Mouse (Mus musculus) fat pad, adult 2 months (tissue): ENCODE data around the gene Mc3r.

ENCODE experiments used
- DNase-seq: peaks from one replicate; pipeline ENCODE4 v3.0.0-alpha.2; 2011; ENCODE audit warnings: low read depth, low spot score; ENCODE audit errors: extremely low read depth

Gene Mc3r

DNA sequence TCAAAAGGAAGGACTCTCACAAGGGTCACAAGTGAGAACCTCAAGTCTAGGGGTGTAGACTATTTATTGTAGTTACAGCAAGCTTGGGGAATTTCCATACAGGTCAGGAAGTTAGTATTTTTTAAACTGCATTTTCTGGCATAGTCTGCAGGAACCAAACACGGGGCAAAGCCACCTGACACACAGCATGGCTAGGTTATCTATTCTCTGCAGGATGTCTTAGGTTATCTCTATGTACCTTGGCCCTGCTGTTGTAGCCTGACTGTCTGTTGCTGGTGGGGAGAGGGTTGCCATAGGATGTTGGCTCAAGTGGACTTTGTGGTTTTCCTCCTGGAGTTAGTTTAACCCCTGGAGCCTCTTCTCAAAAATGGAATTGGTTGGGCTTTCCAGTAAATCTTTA, 49.8 kb downstream of the Mc3r start:
- DNase-seq = no peak

DNA sequence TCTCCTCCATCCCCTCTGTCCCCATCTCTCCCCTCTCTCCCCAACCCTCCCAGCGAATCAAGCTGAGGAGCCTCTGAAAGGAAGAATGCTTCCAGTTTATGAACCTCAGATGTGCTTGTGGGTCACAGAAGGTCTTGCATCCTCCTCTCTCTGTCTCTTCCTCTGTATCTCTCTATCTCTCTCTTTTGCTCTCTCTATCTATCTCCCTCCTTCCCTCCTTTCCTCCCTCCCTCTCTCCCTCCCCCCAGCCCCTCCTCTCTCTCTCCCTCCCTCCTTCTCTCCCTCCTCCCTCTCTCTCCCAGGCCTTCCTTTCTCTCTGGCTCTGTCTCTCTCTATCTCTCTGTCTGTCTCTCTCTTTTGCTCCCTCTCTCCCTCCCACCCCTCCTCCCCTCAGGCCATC, 50.2 kb downstream of the Mc3r start:
- DNase-seq = no peak

DNA sequence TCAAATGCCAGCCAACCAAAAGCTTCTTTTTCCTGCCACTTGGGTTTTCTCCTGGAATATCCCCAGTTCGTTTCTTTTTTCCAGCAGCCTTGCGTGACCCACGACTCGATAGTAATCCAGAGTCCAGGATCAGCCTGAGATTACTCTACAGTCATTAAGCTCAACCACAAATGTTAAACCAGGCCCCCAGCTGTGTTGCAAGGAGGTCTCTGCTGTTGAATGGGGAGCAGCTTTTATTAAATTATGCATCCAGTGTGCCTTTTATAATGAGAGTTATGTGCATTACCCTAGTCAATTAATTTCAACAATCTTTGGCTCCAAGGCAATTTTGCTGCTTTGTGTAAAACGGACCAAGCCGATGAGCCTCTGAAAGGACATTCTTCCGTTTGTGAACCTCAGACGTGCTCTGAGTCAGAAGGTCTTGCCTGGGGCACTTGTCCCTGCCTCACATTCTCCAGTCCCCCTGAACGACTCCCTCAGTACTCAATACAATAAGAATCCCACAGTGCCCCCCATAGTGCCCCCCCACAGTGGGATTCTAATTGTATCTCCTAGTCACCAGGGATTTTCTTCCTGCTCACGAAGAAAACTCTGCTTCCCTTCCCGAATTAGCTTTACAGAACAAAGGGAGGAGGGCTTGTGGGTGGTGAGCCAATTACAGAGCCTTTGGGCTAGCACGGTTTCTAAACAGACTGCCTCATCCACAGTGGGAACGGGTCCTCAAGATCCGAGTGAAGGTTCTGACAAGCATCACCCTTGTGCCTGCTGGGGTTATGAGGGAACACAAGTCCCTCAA, 51.0 kb downstream of the Mc3r start:
- DNase-seq = no peak
